Comparison of ENCODE assay signal across 8 mouse cellular contexts in the genomic region with DNA sequence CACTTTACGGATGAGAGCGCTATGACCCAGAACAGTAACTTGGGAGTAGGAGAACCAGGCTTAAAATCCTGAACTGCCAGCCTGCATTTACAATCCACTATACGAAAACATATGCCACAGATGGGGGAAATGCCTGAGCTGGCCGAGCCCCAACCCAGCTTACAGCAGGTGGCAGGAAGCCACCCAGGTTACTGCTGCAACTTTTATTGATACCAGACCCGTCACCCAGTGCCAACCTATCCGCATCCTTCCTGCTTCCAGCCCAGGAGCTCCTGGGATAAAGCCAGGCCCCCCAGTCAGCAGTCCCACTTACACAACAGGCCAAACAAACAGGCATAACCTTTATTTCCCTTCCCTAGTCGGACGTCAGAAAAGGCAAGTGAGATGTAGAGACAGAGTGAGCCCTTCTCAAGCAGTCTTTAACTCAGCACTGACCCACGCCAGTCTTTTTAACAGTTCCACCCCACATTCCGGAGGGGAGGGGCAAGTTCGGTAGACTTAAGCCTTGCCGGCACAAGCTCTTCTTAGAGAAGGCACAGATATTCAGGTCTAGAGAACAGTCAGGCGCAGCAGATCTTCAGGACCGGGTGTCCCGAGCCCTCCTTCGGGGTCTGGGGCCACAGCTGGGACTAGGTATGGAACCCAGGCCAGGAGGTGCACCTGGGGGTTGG. TPM values are rescaled to one million over a fixed set of nuclear protein-coding genes. Genes with fewer than 3 reads are reported as not detected.
A peak's percentile ranks its signal among the peaks of the same experiment; 100 is the strongest.
DNase-seq lines count a peak whose midpoint lies in the region; ATAC-seq and TF ChIP-seq lines count a peak whose summit lies in the region.

No protein-coding gene starts in this region.

- no peak for ATAC-seq in lung, embryonic 14.5 days (ENCODE audit: insufficient read depth)
- no peak for ATAC-seq in embryonic facial prominence, embryonic 11.5 days (replicated peaks; ENCODE audit: insufficient number of reproducible peaks, low FRiP score, low TSS enrichment, low read depth)
- ATAC-seq in intestine, postnatal 0 days, result no peak

- H3K27me3 ChIP-seq in lung, embryonic 14.5 days (ENCODE audit: insufficient read depth, low read length), result no peaks in the 10 kb centered on the region
- H3K27me3 ChIP-seq in embryonic facial prominence, embryonic 11.5 days (ENCODE audit: control insufficient read depth, insufficient read depth, low read length), result no peaks in the 10 kb centered on the region
- no peaks in the 10 kb centered on the region for H3K27me3 ChIP-seq in intestine, postnatal 0 days (replicated peaks; ENCODE audit: control insufficient read depth, insufficient read depth, low read length)
- no peaks in the 10 kb centered on the region for H3K27me3 ChIP-seq in small intestine, adult 2 months (ENCODE audit: control insufficient read depth, insufficient read depth, low read length)

- peak overlapping the region; percentile 94 for H3K4me2 ChIP-seq in lung, embryonic 14.5 days
- H3K4me2 ChIP-seq in embryonic facial prominence, embryonic 11.5 days (ENCODE audit: low read depth, low read length), result peak overlapping the region; percentile 80
- H3K4me2 ChIP-seq in intestine, postnatal 0 days (replicated peaks; ENCODE audit: low read depth), result peak overlapping the region; percentile 67

- H3K4me3 ChIP-seq in lung, embryonic 14.5 days (ENCODE audit: low read depth, low read length), result peak overlapping the region; percentile 88
- H3K4me3 ChIP-seq in embryonic facial prominence, embryonic 11.5 days (ENCODE audit: low read depth, low read length), result peak overlapping the region; percentile 79
- peak overlapping the region; percentile 85 for H3K4me3 ChIP-seq in intestine, postnatal 0 days (ENCODE audit: low read depth, low read length)
- H3K4me3 ChIP-seq in small intestine, adult 2 months (ENCODE audit: low read depth, low read length), result peak overlapping the region; percentile 78

- TF ChIP-seq CTCF in lung, embryonic 14.5 days (IDR thresholded peaks at IDR 0.05; ENCODE audit: low read depth), result no peak
- TF ChIP-seq CTCF in intestine, postnatal 0 days (IDR thresholded peaks at IDR 0.05; ENCODE audit: low read depth), result no peak
- TF ChIP-seq CTCF in small intestine, adult 2 months (IDR thresholded peaks at IDR 0.05; ENCODE audit: extremely low read depth, insufficient read length, insufficient replicate concordance, low read depth, low read length), result no peak

- peaks cover 10% of the 10 kb centered on the region for H3K4me1 ChIP-seq in lung, embryonic 14.5 days (ENCODE audit: insufficient read depth)
- peaks cover 11% of the 10 kb centered on the region; the same call in 1 of the 2 replicates for H3K4me1 ChIP-seq in embryonic facial prominence, embryonic 11.5 days (ENCODE audit: control insufficient read depth, insufficient read depth, low read length)
- peaks cover 4% of the 10 kb centered on the region; the same call in 1 of the 2 replicates for H3K4me1 ChIP-seq in intestine, postnatal 0 days (replicated peaks; ENCODE audit: control insufficient read depth, insufficient read depth, low read length)
- peaks cover 12% of the 10 kb centered on the region for H3K4me1 ChIP-seq in small intestine, adult 2 months (ENCODE audit: control insufficient read depth, insufficient read depth, insufficient read length, low read length)

- H3K9ac ChIP-seq in lung, embryonic 14.5 days, result peak overlapping the region; percentile 96
- H3K9ac ChIP-seq in embryonic facial prominence, embryonic 11.5 days (replicated peaks; ENCODE audit: low read length), result peak overlapping the region; percentile 97; the same call in 1 of the 2 replicates
- H3K9ac ChIP-seq in intestine, postnatal 0 days (ENCODE audit: low read depth, low read length), result peak overlapping the region; percentile 82

- TF ChIP-seq POLR2A in small intestine, adult 2 months (IDR thresholded peaks at IDR 0.05; ENCODE audit: low read depth, low read length), result no peak

- H3K36me3 ChIP-seq in lung, embryonic 14.5 days (ENCODE audit: insufficient read depth), result peaks cover 25% of the 10 kb centered on the region
- no peaks in the 10 kb centered on the region for H3K36me3 ChIP-seq in embryonic facial prominence, embryonic 11.5 days (replicated peaks; ENCODE audit: control insufficient read depth, insufficient read depth, low read depth, low read length)
- peaks cover 9% of the 10 kb centered on the region for H3K36me3 ChIP-seq in intestine, postnatal 0 days (ENCODE audit: control insufficient read depth, insufficient read depth)
- peaks cover 4% of the 10 kb centered on the region for H3K36me3 ChIP-seq in small intestine, adult 2 months (ENCODE audit: control insufficient read depth, insufficient read depth, low read length)

- DNase-seq in lung, embryonic 14.5 days, result peak; percentile 20
- no peak for DNase-seq in lung, postnatal 10 days
- no peak for DNase-seq in embryonic facial prominence, embryonic 11.5 days (ENCODE audit: low spot score)
- no peak for DNase-seq in embryo, embryonic 10 days (ENCODE audit: low spot score)
- DNase-seq in thymus, postnatal 36 days, result no peak
- no peak for DNase-seq in kidney, postnatal 14 days

- 69% methylated on average over 16 of the region's 16 CpGs for WGBS in lung, embryonic 14.5 days
- WGBS in embryonic facial prominence, embryonic 11.5 days, result 84% methylated on average over 16 of the region's 16 CpGs
- 70% methylated on average over 16 of the region's 16 CpGs for WGBS in intestine, postnatal 0 days
- WGBS in small intestine, adult 2 months, result 35% methylated on average over 16 of the region's 16 CpGs

- no peaks in the 10 kb centered on the region for H3K9me3 ChIP-seq in lung, embryonic 14.5 days (ENCODE audit: low read depth, low read length)
- no peaks in the 10 kb centered on the region for H3K9me3 ChIP-seq in embryonic facial prominence, embryonic 11.5 days (replicated peaks; ENCODE audit: control insufficient read depth, low read length)
- no peaks in the 10 kb centered on the region for H3K9me3 ChIP-seq in intestine, postnatal 0 days (ENCODE audit: control insufficient read depth)

- no peak overlapping the region for H3K27ac ChIP-seq in lung, embryonic 14.5 days (ENCODE audit: low read depth)
- H3K27ac ChIP-seq in embryonic facial prominence, embryonic 11.5 days (replicated peaks; ENCODE audit: low read depth, low read length), result no peak overlapping the region
- no peak overlapping the region for H3K27ac ChIP-seq in intestine, postnatal 0 days (ENCODE audit: low read depth, low read length)
- H3K27ac ChIP-seq in small intestine, adult 2 months (ENCODE audit: insufficient read depth, low read depth, low read length), result no peak overlapping the region

RNA-seq across cellular contexts. Expression of a gene that starts 1.5 kb away (rescaled TPM):
- polyA plus RNA-seq in lung, embryonic 14.5 days (2014; fragmentation: Nextera tagmentation; extraction: Ambion mirVana), result 87.1 and 90.3 TPM in 2 replicates
- polyA plus RNA-seq in embryonic facial prominence, embryonic 11.5 days (2014; fragmentation: Nextera tagmentation; extraction: Ambion mirVana), result 89.4 and 101 TPM in 2 replicates
- 47.4 and 51.3 TPM in 2 replicates for polyA plus RNA-seq in intestine, postnatal 0 days (2015; fragmentation: Nextera tagmentation; extraction: Ambion mirVana)
- polyA plus RNA-seq in small intestine, adult 2 months (2012; rRNA removed), result 25.4 and 48.7 TPM in 2 replicates

RNA-seq across cellular contexts. Expression of a gene that starts 11.1 kb away (rescaled TPM):
- 103 and 106 TPM in 2 replicates for polyA plus RNA-seq in lung, embryonic 14.5 days (2014; fragmentation: Nextera tagmentation; extraction: Ambion mirVana)
- 119 and 128 TPM in 2 replicates for polyA plus RNA-seq in embryonic facial prominence, embryonic 11.5 days (2014; fragmentation: Nextera tagmentation; extraction: Ambion mirVana)
- 127 and 144 TPM in 2 replicates for polyA plus RNA-seq in intestine, postnatal 0 days (2015; fragmentation: Nextera tagmentation; extraction: Ambion mirVana)
- 35.0 and 69.5 TPM in 2 replicates for polyA plus RNA-seq in small intestine, adult 2 months (2012; rRNA removed)

RNA-seq across cellular contexts. Expression of a gene that starts 12.1 kb away (rescaled TPM):
- 111 and 129 TPM in 2 replicates for polyA plus RNA-seq in lung, embryonic 14.5 days (2014; fragmentation: Nextera tagmentation; extraction: Ambion mirVana)
- 199 and 201 TPM in 2 replicates for polyA plus RNA-seq in embryonic facial prominence, embryonic 11.5 days (2014; fragmentation: Nextera tagmentation; extraction: Ambion mirVana)
- polyA plus RNA-seq in intestine, postnatal 0 days (2015; fragmentation: Nextera tagmentation; extraction: Ambion mirVana), result 63.8 and 63.9 TPM in 2 replicates
- polyA plus RNA-seq in small intestine, adult 2 months (2012; rRNA removed), result 24.8 and 28.6 TPM in 2 replicates

RNA-seq across cellular contexts. Expression of a gene that starts 15.0 kb away (rescaled TPM):
- polyA plus RNA-seq in lung, embryonic 14.5 days (2014; fragmentation: Nextera tagmentation; extraction: Ambion mirVana), result 8.2 and 9.6 TPM in 2 replicates
- polyA plus RNA-seq in embryonic facial prominence, embryonic 11.5 days (2014; fragmentation: Nextera tagmentation; extraction: Ambion mirVana), result 8.8 and 9.8 TPM in 2 replicates
- polyA plus RNA-seq in intestine, postnatal 0 days (2015; fragmentation: Nextera tagmentation; extraction: Ambion mirVana), result 1.9 and 2.8 TPM in 2 replicates
- polyA plus RNA-seq in small intestine, adult 2 months (2012; rRNA removed), result 1.7 and 2.0 TPM in 2 replicates

RNA-seq across cellular contexts. Expression of a gene that starts 19.1 kb away (rescaled TPM):
- not detected in 2 replicates for polyA plus RNA-seq in lung, embryonic 14.5 days (2014; fragmentation: Nextera tagmentation; extraction: Ambion mirVana)
- polyA plus RNA-seq in embryonic facial prominence, embryonic 11.5 days (2014; fragmentation: Nextera tagmentation; extraction: Ambion mirVana), result 0.42 TPM in 1 of 2 replicates, not detected in the other
- not detected in 2 replicates for polyA plus RNA-seq in intestine, postnatal 0 days (2015; fragmentation: Nextera tagmentation; extraction: Ambion mirVana)
- 0.09 TPM in 1 of 2 replicates, not detected in the other for polyA plus RNA-seq in small intestine, adult 2 months (2012; rRNA removed)
